Mouse (Mus musculus) kidney, postnatal 0 days (tissue): ENCODE measurements around the gene Ctrc. TPM values are rescaled to one million over a fixed set of nuclear protein-coding genes. Genes with fewer than 3 reads are reported as not detected.

ENCODE experiments used
- ATAC-seq: fragments of 200-750 bp; cut with Nextera tagmentation; replicated peaks from 2 replicates; pipeline ENCODE4 v1.8.0; 2017; ENCODE audit warnings: low read depth, moderate number of reproducible peaks, moderate TSS enrichment, moderate library complexity; ENCODE audit not compliant: low FRiP score
- DNase-seq: peaks from one replicate; pipeline ENCODE4 v3.0.0-alpha.2; 2016; ENCODE audit warnings: low spot score
- H3K27ac ChIP-seq: fragments of 300-500 bp; sonication (generic); 2 replicates; pipeline ENCODE4 v1.5.1; 2014; ENCODE audit warnings: mild to moderate bottlenecking
- H3K27me3 ChIP-seq: fragments of 300-500 bp; sonication (generic); 2 replicates; pipeline ENCODE4 v1.6.1; 2014; ENCODE audit warnings: low read length, mixed read lengths; ENCODE audit not compliant: insufficient read depth
- H3K36me3 ChIP-seq: fragments of 300-500 bp; sonication (generic); 2 replicates; pipeline ENCODE4 v1.6.1; 2014; ENCODE audit warnings: low read length, mixed read lengths; ENCODE audit not compliant: insufficient read depth
- H3K4me1 ChIP-seq: fragments of 300-500 bp; sonication (generic); replicated peaks from 2 replicates; pipeline ENCODE4 v1.6.1; 2014; ENCODE audit warnings: antibody characterized with exemption, low read length, mixed read lengths; ENCODE audit not compliant: insufficient read depth
- H3K4me2 ChIP-seq: fragments of 300-500 bp; sonication (generic); 2 replicates; pipeline ENCODE4 v1.6.1; 2014; ENCODE audit warnings: mild to moderate bottlenecking, low read length, moderate library complexity, mixed read lengths
- H3K4me3 ChIP-seq: fragments of 300-500 bp; sonication (generic); replicated peaks from 2 replicates; pipeline ENCODE4 v1.5.1; 2014; ENCODE audit warnings: low read depth, low read length
- H3K9ac ChIP-seq: fragments of 300-500 bp; sonication (generic); 2 replicates; pipeline ENCODE4 v1.6.1; 2014; ENCODE audit warnings: low read depth, low read length
- H3K9me3 ChIP-seq: fragments of 300-500 bp; sonication (generic); replicated peaks from 2 replicates; pipeline ENCODE4 v1.6.1; 2016; ENCODE audit warnings: low read length, inconsistent platforms, mixed read lengths
- CTCF ChIP-seq: IDR thresholded peaks from 2 replicates; pipeline ENCODE4 v1.5.1; 2016; ENCODE audit warnings: antibody characterized with exemption, low read depth, mild to moderate bottlenecking, moderate library complexity
- WGBS: fragments of 180-500 bp; shearing (Covaris S2); extraction: QIAGEN DNeasy Blood & Tissue Kit; methylation state at CpG from one replicate; pipeline ENCODE4 v1.1.7; 2014; 5-methylcytosine and 5-hydroxymethylcytosine counted together
- polyA plus RNA-seq: library from polyadenylated mRNA; unstranded; fragments of >200 nt; fragmentation: Nextera tagmentation; extraction: Ambion mirVana; gene quantifications from 2 replicates; pipeline ENCODE4 v1.2.1, GENCODE M21; 2015

The Ctrc gene
- polyA plus RNA-seq, result not detected in 2 replicates

DNA sequence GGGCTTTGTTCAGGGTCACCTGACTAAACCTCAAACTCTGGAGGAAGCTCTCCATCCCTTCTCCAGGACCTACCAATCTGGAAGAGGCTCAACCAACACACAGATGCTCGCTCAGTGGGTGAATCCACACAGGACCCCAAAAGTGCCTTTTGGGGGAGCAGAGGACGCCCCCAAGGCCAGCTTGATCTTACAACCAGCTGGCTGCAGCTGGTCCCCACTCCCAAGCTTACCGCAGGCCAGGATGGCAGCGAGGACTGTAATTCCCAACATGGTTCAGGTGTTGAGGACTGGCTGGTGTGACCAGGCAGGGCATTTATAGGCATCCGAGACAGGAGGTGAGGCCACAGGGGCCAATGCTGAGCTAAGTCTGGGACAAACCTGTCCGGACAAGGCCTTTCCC, at the start of gene Ctrc:
Gene Ctrc (minus strand): TSS at position 361 of the 400 bp plus-strand sequence.
- no peak for ATAC-seq

DNA sequence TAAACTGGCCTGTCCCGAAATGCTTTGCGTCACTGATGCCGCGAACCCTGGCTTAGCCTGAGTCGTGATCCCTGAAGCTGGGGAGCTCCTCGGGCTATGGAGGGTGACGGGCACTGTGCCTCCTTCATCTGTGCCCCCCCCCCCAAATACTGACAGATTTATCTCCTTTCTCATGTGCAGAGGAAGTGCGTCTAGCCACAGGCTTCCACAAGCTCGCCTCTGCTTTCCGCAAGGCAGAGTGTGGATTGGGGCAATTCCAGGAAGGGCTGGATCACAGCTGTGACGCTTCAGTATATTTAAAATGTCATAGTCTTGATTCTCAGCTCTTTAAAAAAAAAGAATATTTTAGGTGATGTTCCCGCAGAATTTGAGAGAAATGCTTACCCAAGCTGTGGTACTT, 49.6 kb upstream of the Ctrc start:
- H3K4me2 ChIP-seq, result no peak overlapping the region
- no peak overlapping the region for H3K27ac ChIP-seq
- no peaks in the 10 kb centered on the region for H3K9me3 ChIP-seq
- no peak overlapping the region for H3K4me3 ChIP-seq
- 0 out of 2 replicates have a peak, but pooled peaks have one; percentile 54 for ATAC-seq
- no peaks in the 10 kb centered on the region for H3K36me3 ChIP-seq
- no peaks in the 10 kb centered on the region for H3K4me1 ChIP-seq
- H3K27me3 ChIP-seq, result no peaks in the 10 kb centered on the region
- no peak overlapping the region for H3K9ac ChIP-seq
- DNase-seq, result peak; percentile 52
- WGBS, result 24% methylated on average over 12 of the region's 12 CpGs
- no peak for TF ChIP-seq CTCF

More for the DNA sequence above, at the start of gene Ctrc:
- H3K9me3 ChIP-seq, result no peaks in the 10 kb centered on the region
- no peak within 1 kb of the TSS for H3K4me2 ChIP-seq
- no peaks in the 10 kb centered on the region for H3K4me1 ChIP-seq
- no peaks in the 10 kb centered on the region for H3K36me3 ChIP-seq
- no peak within 1 kb of the TSS for H3K27ac ChIP-seq
- no peaks in the 10 kb centered on the region for H3K27me3 ChIP-seq
- H3K9ac ChIP-seq, result no peak within 1 kb of the TSS
- WGBS, result 84% methylated on average over 6 of the region's 6 CpGs
- H3K4me3 ChIP-seq, result no peak within 1 kb of the TSS
- no peak for DNase-seq
- no peak for TF ChIP-seq CTCF

GRCm38 (mm10) chr4:141893157-141893784, 47.1 kb upstream of the Ctrc start:
- DNase-seq, result no peak
- Histone ChIP-seq H3K9me3 (no peaks in the 10 kb centered on the region), H3K4me3 (no peak overlapping the region), H3K9ac (no peak overlapping the region), H3K36me3 (no peaks in the 10 kb centered on the region), H3K4me1 (no peaks in the 10 kb centered on the region), H3K27ac (no peak overlapping the region), H3K4me2 (no peak overlapping the region), H3K27me3 (no peaks in the 10 kb centered on the region)
- 85% methylated on average over 8 of the region's 8 CpGs for WGBS
- no peak for ATAC-seq
- no peak for TF ChIP-seq CTCF

DNA sequence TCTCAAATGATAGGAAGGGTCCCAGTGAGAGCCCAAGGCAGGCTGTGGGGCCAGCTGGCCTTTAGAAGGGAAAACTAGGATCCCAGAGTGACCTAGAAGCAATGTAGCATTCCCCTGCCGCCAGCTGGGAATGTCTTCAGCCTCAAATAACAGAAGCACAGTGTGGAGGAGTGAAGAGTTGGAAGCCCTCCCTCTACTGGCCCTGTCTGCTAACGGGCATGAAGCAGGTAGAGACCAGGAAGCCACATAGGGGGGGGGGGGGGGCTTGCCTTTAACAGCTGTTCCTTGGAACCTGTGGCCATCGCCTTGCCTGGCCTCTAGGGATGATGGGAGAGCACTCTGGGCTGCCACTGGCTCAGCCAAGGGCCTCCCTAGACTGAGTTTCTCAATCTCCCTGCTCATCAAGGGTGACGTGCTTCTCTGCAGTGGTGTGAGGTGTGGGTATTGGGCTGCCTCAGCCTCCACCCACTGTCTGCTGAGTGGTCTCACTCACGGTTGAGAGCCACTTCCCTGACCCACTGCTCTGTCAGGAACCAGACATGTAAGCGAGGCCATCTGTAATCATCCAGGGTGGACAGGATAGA, 40.3 kb upstream of the Ctrc start:
- Histone ChIP-seq H3K4me1 (peaks cover 7% of the 10 kb centered on the region; the same call in 1 of the 2 replicates), H3K27me3 (no peaks in the 10 kb centered on the region), H3K27ac (no peak overlapping the region), H3K4me2 (no peak overlapping the region), H3K9ac (no peak overlapping the region), H3K9me3 (no peaks in the 10 kb centered on the region), H3K36me3 (no peaks in the 10 kb centered on the region), H3K4me3 (no peak overlapping the region)
- 31% methylated on average over 6 of the region's 6 CpGs for WGBS
- ATAC-seq (peak; percentile 51; the same call in 1 of the 2 replicates), DNase-seq (peak; percentile 78)
- no peak for TF ChIP-seq CTCF

DNA sequence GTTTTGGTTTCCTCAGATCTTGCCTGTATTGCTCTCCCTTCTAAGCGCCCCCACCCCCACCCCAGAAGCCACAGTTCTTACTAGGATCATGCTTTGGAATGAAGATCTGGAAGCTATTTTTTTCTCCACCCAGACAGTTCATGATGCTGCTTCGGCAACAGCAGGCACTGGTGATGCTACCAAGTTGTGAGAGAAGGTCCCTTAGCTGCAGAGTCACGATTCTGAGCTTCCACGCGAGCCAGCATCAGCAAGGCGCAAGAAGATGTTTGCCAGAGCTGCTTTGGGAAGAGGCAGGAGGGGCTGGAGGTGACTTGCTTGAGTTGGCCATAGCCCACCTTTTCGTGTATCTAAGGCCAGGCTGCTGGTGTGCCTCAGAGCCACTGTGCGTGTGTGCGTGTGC, 39.3 kb upstream of the Ctrc start:
- no peaks in the 10 kb centered on the region for H3K9me3 ChIP-seq
- WGBS, result 84% methylated on average over 9 of the region's 9 CpGs
- H3K4me2 ChIP-seq, result no peak overlapping the region
- no peaks in the 10 kb centered on the region for H3K36me3 ChIP-seq
- no peaks in the 10 kb centered on the region for H3K27me3 ChIP-seq
- H3K9ac ChIP-seq, result no peak overlapping the region
- H3K27ac ChIP-seq, result no peak overlapping the region
- no peak for TF ChIP-seq CTCF
- ATAC-seq, result no peak
- DNase-seq, result no peak
- H3K4me3 ChIP-seq, result no peak overlapping the region
- H3K4me1 ChIP-seq, result peaks cover 8% of the 10 kb centered on the region; the same call in 1 of the 2 replicates

GRCm38 (mm10) chr4:141882858-141883257, 36.7 kb upstream of the Ctrc start:
- ATAC-seq (no peak), DNase-seq (no peak)
- no peak overlapping the region for H3K4me3 ChIP-seq
- H3K4me2 ChIP-seq, result no peak overlapping the region
- H3K27me3 ChIP-seq, result no peaks in the 10 kb centered on the region
- no peak overlapping the region for H3K9ac ChIP-seq
- H3K9me3 ChIP-seq, result no peaks in the 10 kb centered on the region
- peaks cover 8% of the 10 kb centered on the region; the same call in 1 of the 2 replicates for H3K4me1 ChIP-seq
- 72% methylated on average over 7 of the region's 7 CpGs for WGBS
- H3K36me3 ChIP-seq, result no peaks in the 10 kb centered on the region
- no peak overlapping the region for H3K27ac ChIP-seq
- TF ChIP-seq CTCF, result no peak
